Mouse (Mus musculus): ENCODE data around the gene Mrpl30. TPM values are rescaled to one million over a fixed set of nuclear protein-coding genes. Genes with fewer than 3 reads are reported as not detected.

Mrpl30 gene
- polyA plus RNA-seq, 1 experiment: 181 TPM

DNA sequence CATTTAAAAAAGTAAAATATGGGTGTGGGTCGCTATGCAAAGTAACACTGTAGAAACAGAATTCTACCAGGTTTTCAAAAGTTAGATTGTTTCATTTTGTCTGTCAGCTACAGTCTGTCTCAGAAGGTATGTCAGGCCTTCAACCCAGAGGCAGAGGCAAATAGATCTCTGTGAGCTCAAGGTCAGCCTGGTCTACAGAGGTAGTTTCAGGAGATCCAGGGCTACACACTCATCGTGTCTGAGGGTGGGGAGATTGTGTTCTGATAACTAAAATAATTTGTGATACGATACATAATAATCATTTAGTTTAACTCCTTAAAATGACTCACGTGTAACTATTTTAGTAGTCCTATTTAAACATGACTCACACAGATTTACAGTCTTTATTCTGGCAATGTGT is 17.1 kb upstream of the Mrpl30 start:
- TF ChIP-seq POLR2A (IDR thresholded peaks at IDR 0.05; ENCODE audit: insufficient read length, low read depth): no peak
- TF ChIP-seq MAX (IDR thresholded peaks at IDR 0.05; ENCODE audit: low read depth): no peak
- TF ChIP-seq REST (IDR thresholded peaks at IDR 0.05; ENCODE audit: insufficient read depth, insufficient read length): no peak
- no peak for TF ChIP-seq POLR2AphosphoS2 (IDR thresholded peaks at IDR 0.05; ENCODE audit: insufficient read length, low read depth)
- no peak for TF ChIP-seq MYOG (IDR thresholded peaks at IDR 0.05; ENCODE audit: control insufficient read depth in 1 of 3, insufficient read depth in 1 of 3, insufficient read length in 2 of 3, low read depth in 2 of 3)
- TF ChIP-seq CEBPB (IDR thresholded peaks at IDR 0.05; ENCODE audit: insufficient read depth, poor library complexity, severe bottlenecking): no peak
- no peak for TF ChIP-seq TCF12 (IDR thresholded peaks at IDR 0.05; ENCODE audit: insufficient read depth, poor library complexity, severe bottlenecking)
- TF ChIP-seq E2F4 (IDR thresholded peaks at IDR 0.05; ENCODE audit: insufficient read depth): no peak
- no peak for TF ChIP-seq TCF3 (IDR thresholded peaks at IDR 0.05; ENCODE audit: insufficient read length, low read depth)
- TF ChIP-seq USF1 (IDR thresholded peaks at IDR 0.05; ENCODE audit: low read depth): no peak
- TF ChIP-seq MYOD1 (IDR thresholded peaks at IDR 0.05; ENCODE audit: control insufficient read depth in 1 of 3, insufficient read length in 2 of 3, low read depth in 2 of 3): no peak
- no peak for TF ChIP-seq SRF (IDR thresholded peaks at IDR 0.05; ENCODE audit: control insufficient read depth, insufficient read length, low read depth)
- H3K79me2 ChIP-seq (ENCODE audit: control insufficient read depth, insufficient read depth): no peaks in the 10 kb centered on the region
- peak overlapping the region; percentile 42 for H3K4me3 ChIP-seq
- H3K27me3 ChIP-seq (ENCODE audit: control insufficient read depth, insufficient read depth, insufficient read length): no peaks in the 10 kb centered on the region
- no peak overlapping the region for H3ac ChIP-seq (ENCODE audit: control insufficient read depth, insufficient read length)
- peaks cover 29% of the 10 kb centered on the region for H3K36me3 ChIP-seq (ENCODE audit: control insufficient read depth, insufficient read depth)
- peak overlapping the region; percentile 81 for H3K4me2 ChIP-seq (ENCODE audit: low read depth)

DNA sequence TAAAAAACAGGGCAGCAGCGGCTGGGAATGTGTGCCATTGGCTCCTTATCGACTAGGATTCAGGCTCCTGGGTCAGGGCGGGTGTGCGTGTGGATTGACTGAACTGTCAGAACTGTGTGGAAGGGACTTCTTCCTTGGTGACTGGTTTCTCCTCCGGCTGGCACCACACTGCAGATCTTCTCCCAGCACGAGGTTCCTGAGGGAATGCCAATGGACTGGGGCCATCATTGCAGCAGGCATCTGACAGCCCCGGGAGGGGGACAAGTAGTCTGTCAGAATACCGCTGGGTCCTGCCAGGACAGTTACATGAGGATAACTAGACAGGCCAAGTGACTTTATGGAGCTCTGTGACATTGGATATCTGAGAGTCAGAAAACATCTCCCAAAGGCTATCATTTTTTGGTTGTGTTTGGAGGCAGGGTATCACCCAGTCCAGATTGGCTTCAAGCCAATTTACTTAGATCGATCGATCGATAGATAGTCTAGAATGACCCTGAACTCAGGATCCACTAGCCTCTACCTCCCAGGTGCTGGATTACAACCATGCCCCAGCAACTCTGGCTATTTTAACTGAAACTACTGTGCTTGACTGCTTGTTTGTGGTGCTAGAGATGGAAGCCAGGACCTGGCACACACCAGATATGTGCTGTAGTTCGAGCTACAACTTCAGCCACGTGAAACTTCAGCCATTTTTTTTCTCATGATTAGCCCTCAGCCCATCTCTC is 12.4 kb upstream of the Mrpl30 start:
- no peak overlapping the region for H3K4me3 ChIP-seq
- H3K36me3 ChIP-seq (ENCODE audit: control insufficient read depth, insufficient read depth): peaks cover 47% of the 10 kb centered on the region
- no peaks in the 10 kb centered on the region for H3K79me2 ChIP-seq (ENCODE audit: control insufficient read depth, insufficient read depth)
- no peak overlapping the region for H3K4me2 ChIP-seq (ENCODE audit: low read depth)
- H3ac ChIP-seq (ENCODE audit: control insufficient read depth, insufficient read length): no peak overlapping the region
- H3K27me3 ChIP-seq (ENCODE audit: control insufficient read depth, insufficient read depth, insufficient read length): no peaks in the 10 kb centered on the region
- no peak for TF ChIP-seq CEBPB (IDR thresholded peaks at IDR 0.05; ENCODE audit: insufficient read depth, poor library complexity, severe bottlenecking)
- no peak for TF ChIP-seq MYOG (IDR thresholded peaks at IDR 0.05; ENCODE audit: control insufficient read depth in 1 of 3, insufficient read depth in 1 of 3, insufficient read length in 2 of 3, low read depth in 2 of 3)
- TF ChIP-seq MYOD1 (IDR thresholded peaks at IDR 0.05; ENCODE audit: control insufficient read depth in 1 of 3, insufficient read length in 2 of 3, low read depth in 2 of 3): no peak
- TF ChIP-seq SRF (IDR thresholded peaks at IDR 0.05; ENCODE audit: control insufficient read depth, insufficient read length, low read depth): no peak
- TF ChIP-seq MAX (IDR thresholded peaks at IDR 0.05; ENCODE audit: low read depth): no peak
- TF ChIP-seq TCF12 (IDR thresholded peaks at IDR 0.05; ENCODE audit: insufficient read depth, poor library complexity, severe bottlenecking): no peak
- TF ChIP-seq POLR2AphosphoS2 (IDR thresholded peaks at IDR 0.05; ENCODE audit: insufficient read length, low read depth): no peak
- no peak for TF ChIP-seq TCF3 (IDR thresholded peaks at IDR 0.05; ENCODE audit: insufficient read length, low read depth)
- no peak for TF ChIP-seq POLR2A (IDR thresholded peaks at IDR 0.05; ENCODE audit: insufficient read length, low read depth)
- TF ChIP-seq REST (IDR thresholded peaks at IDR 0.05; ENCODE audit: insufficient read depth, insufficient read length): no peak
- TF ChIP-seq USF1 (IDR thresholded peaks at IDR 0.05; ENCODE audit: low read depth): no peak
- TF ChIP-seq E2F4 (IDR thresholded peaks at IDR 0.05; ENCODE audit: insufficient read depth): no peak

- Histone ChIP-seq H3K4me3 (no peak overlapping the region), H3K4me2 (ENCODE audit: low read depth) (no peak overlapping the region), H3ac (ENCODE audit: control insufficient read depth, insufficient read length) (no peak overlapping the region), H3K36me3 (ENCODE audit: control insufficient read depth, insufficient read depth) (peaks cover 18% of the 10 kb centered on the region), H3K27me3 (ENCODE audit: control insufficient read depth, insufficient read depth, insufficient read length) (no peaks in the 10 kb centered on the region), H3K79me2 (ENCODE audit: control insufficient read depth, insufficient read depth) (no peaks in the 10 kb centered on the region)
- TF ChIP-seq SRF (IDR thresholded peaks at IDR 0.05; ENCODE audit: control insufficient read depth, insufficient read length, low read depth) (no peak), POLR2AphosphoS2 (IDR thresholded peaks at IDR 0.05; ENCODE audit: insufficient read length, low read depth) (no peak), TCF12 (IDR thresholded peaks at IDR 0.05; ENCODE audit: insufficient read depth, poor library complexity, severe bottlenecking) (no peak), POLR2A (IDR thresholded peaks at IDR 0.05; ENCODE audit: insufficient read length, low read depth) (no peak), MYOG (IDR thresholded peaks at IDR 0.05; ENCODE audit: control insufficient read depth in 1 of 3, insufficient read depth in 1 of 3, insufficient read length in 2 of 3, low read depth in 2 of 3) (no peak), USF1 (IDR thresholded peaks at IDR 0.05; ENCODE audit: low read depth) (no peak), TCF3 (IDR thresholded peaks at IDR 0.05; ENCODE audit: insufficient read length, low read depth) (no peak), REST (IDR thresholded peaks at IDR 0.05; ENCODE audit: insufficient read depth, insufficient read length) (no peak)
Observed at GRCm38 (mm10) chr1:37883411-37883810, 6.9 kb upstream of the Mrpl30 start.

GRCm38 (mm10) chr1:37884451-37884850 is 5.8 kb upstream of the Mrpl30 start:
- H3ac ChIP-seq (ENCODE audit: control insufficient read depth, insufficient read length): no peak overlapping the region
- H3K4me3 ChIP-seq: no peak overlapping the region
- H3K36me3 ChIP-seq (ENCODE audit: control insufficient read depth, insufficient read depth): peaks cover 7% of the 10 kb centered on the region
- TF ChIP-seq TCF3 (IDR thresholded peaks at IDR 0.05; ENCODE audit: insufficient read length, low read depth): no peak
- TF ChIP-seq REST (IDR thresholded peaks at IDR 0.05; ENCODE audit: insufficient read depth, insufficient read length): no peak
- no peak for TF ChIP-seq MYOG (IDR thresholded peaks at IDR 0.05; ENCODE audit: control insufficient read depth in 1 of 3, insufficient read depth in 1 of 3, insufficient read length in 2 of 3, low read depth in 2 of 3)
- no peak for TF ChIP-seq TCF12 (IDR thresholded peaks at IDR 0.05; ENCODE audit: insufficient read depth, poor library complexity, severe bottlenecking)
- TF ChIP-seq POLR2A (IDR thresholded peaks at IDR 0.05; ENCODE audit: insufficient read length, low read depth): no peak
- TF ChIP-seq USF1 (IDR thresholded peaks at IDR 0.05; ENCODE audit: low read depth): no peak
- no peak for TF ChIP-seq MYOD1 (IDR thresholded peaks at IDR 0.05; ENCODE audit: control insufficient read depth in 1 of 3, insufficient read length in 2 of 3, low read depth in 2 of 3)
- no peak for TF ChIP-seq CEBPB (IDR thresholded peaks at IDR 0.05; ENCODE audit: insufficient read depth, poor library complexity, severe bottlenecking)
- TF ChIP-seq SRF (IDR thresholded peaks at IDR 0.05; ENCODE audit: control insufficient read depth, insufficient read length, low read depth): no peak
- no peak for TF ChIP-seq E2F4 (IDR thresholded peaks at IDR 0.05; ENCODE audit: insufficient read depth)
- H3K4me2 ChIP-seq (ENCODE audit: low read depth): no peak overlapping the region
- peaks cover 5% of the 10 kb centered on the region for H3K79me2 ChIP-seq (ENCODE audit: control insufficient read depth, insufficient read depth)
- H3K27me3 ChIP-seq (ENCODE audit: control insufficient read depth, insufficient read depth, insufficient read length): no peaks in the 10 kb centered on the region

Data from myocyte (in vitro differentiated cells).